In genomic region chr5:13979156-13979555, GRCm38 (mm10) we compare ENCODE assay signal across 17 mouse cellular contexts. TPM values are rescaled to one million over a fixed set of nuclear protein-coding genes. Genes with fewer than 3 reads are reported as not detected.
"Had no signal": no experiment of that assay in that cellular context is flagged by ENCODE, and none has a peak within 500 bp of the region (broad histone marks: within the 10 kb centered on the region; RNA-seq: fewer than 3 reads in every experiment).

No protein-coding gene starts in this region.

- H3K9me3 ChIP-seq: neural tube, embryonic 12.5 days; neural tube, embryonic 13.5 days; neural tube, embryonic 15.5 days; stomach, embryonic 15.5 days had no signal

- H3K9ac ChIP-seq: neural tube, embryonic 12.5 days; neural tube, embryonic 13.5 days; neural tube, embryonic 15.5 days; stomach, embryonic 15.5 days had no signal

- H3K27ac ChIP-seq: neural tube, embryonic 12.5 days; neural tube, embryonic 13.5 days; neural tube, embryonic 15.5 days; stomach, embryonic 15.5 days; stomach, postnatal 0 days had no signal

- H3K27me3 ChIP-seq: neural tube, embryonic 12.5 days; neural tube, embryonic 13.5 days; neural tube, embryonic 15.5 days; stomach, embryonic 15.5 days had no signal

- DNase-seq: retina, postnatal 1 day; right cerebral cortex, postnatal 14 days; right cerebral cortex, postnatal 25 days; right cerebral cortex, postnatal 4 days; spleen, adult 18-20 months; thymus, adult 18-20 months; thymus, adult 2 months; thymus, postnatal 14 days; thymus, postnatal 25 days; thymus, postnatal 36 days; thymus, postnatal 4 days had no signal

- H3K4me3 ChIP-seq: neural tube, embryonic 12.5 days; neural tube, embryonic 13.5 days; neural tube, embryonic 15.5 days; stomach, embryonic 15.5 days had no signal

- H3K36me3 ChIP-seq: neural tube, embryonic 12.5 days; neural tube, embryonic 13.5 days; neural tube, embryonic 15.5 days; stomach, embryonic 15.5 days had no signal

- H3K4me1 ChIP-seq: neural tube, embryonic 15.5 days; stomach, embryonic 15.5 days had no signal

RNA-seq across cellular contexts. Expression of gene Sema3e, which starts 45.9 kb away (rescaled TPM):
- total RNA-seq: neutrophil, adult 5-6 weeks had no signal
